Mouse (Mus musculus) E14TG2a.4 (cell line): ENCODE data around the gene Eps8l2.

ENCODE experiments used
- H3K27me3 ChIP-seq: 2 replicates; pipeline ENCODE4 v1.6.1; 2014; ENCODE audit warnings: low read length, control low read depth; ENCODE audit not compliant: insufficient read depth
- H3K36me3 ChIP-seq: 2 replicates; pipeline ENCODE4 v1.6.1; 2014; ENCODE audit warnings: low read length, control low read depth; ENCODE audit not compliant: insufficient read depth
- H3K4me1 ChIP-seq: replicated peaks from 2 replicates; pipeline ENCODE4 v1.6.1; 2014; ENCODE audit warnings: low read depth, low read length, control low read depth
- H3K4me3 ChIP-seq: replicated peaks from 2 replicates; pipeline ENCODE4 v1.5.1; 2014; ENCODE audit warnings: mild to moderate bottlenecking, low read length
- H3K9me3 ChIP-seq: 2 replicates; pipeline ENCODE4 v1.6.1; 2014; ENCODE audit warnings: low read length, control low read depth
- CTCF ChIP-seq: conservative IDR thresholded peaks from 2 replicates; pipeline ENCODE4 v1.5.1; 2014; ENCODE audit warnings: low read length
- NANOG ChIP-seq: IDR thresholded peaks from 2 replicates; pipeline ENCODE4 v1.6.1; 2014; ENCODE audit warnings: borderline replicate concordance, low read length, mixed read lengths
- POU5F1 ChIP-seq: IDR thresholded peaks from 2 replicates; pipeline ENCODE4 v1.6.1; 2014; ENCODE audit warnings: low read length, borderline replicate concordance

The Eps8l2 gene

DNA sequence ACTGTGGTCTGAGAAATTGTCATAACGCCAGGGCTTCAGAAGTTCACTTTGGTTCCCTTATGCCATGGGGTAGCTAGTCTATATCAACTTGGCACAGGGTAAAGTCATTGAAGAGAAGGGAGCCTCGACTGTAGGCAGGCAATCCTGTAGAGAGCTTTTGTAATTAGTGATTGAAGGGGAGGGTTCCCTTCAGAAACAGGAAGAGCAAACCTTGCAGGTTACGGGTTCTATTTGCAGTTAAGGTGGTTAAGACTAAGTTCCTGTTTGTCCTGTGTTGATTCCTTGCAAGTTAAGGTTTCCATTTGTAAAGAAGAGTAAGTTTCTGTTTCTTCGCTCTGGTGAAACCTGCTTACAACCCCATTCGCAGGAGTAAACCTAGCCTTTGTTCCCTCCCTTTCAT, 31.2 kb downstream of the Eps8l2 start:
- no peak for TF ChIP-seq NANOG
- TF ChIP-seq CTCF, result no peak
- no peak for TF ChIP-seq POU5F1
- no peaks in the 10 kb centered on the region for H3K36me3 ChIP-seq
- peaks cover 9% of the 10 kb centered on the region; the same call in 1 of the 2 replicates for H3K27me3 ChIP-seq
- H3K4me1 ChIP-seq, result peaks cover 64% of the 10 kb centered on the region
- H3K9me3 ChIP-seq, result no peaks in the 10 kb centered on the region
- H3K4me3 ChIP-seq, result no peak overlapping the region

DNA sequence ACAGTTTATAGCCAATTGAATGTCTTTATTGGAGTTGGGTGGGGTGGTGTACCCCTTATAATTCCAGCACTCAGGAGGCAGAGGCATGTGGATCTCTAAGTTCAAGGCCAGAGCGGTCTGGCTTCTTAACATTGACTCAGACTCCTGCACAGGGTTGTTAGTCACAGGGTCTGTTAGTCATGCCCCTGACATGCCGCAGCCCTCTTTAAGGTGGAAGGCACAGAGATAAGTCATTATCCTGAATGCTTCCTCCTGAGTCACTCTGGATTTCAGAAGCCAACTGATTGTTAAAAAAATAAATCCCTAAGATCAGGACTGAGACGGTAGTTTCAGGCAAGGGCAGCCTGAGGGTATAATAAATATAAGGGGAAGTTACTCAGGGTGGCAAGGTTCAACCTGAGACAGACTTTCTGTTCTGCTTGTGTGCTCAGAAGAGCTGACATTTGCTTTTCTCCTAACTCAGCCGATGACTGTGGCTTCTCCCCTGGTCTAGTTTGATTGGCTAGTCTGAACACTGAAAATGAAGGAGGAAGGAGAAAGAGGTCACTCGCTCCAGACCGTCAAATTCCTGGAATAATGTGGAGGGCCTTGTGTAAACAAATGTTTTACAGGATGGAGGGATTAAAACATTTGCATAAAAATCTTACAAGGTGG, 33.4 kb downstream of the Eps8l2 start:
- Histone ChIP-seq H3K9me3 (no peaks in the 10 kb centered on the region), H3K27me3 (no peaks in the 10 kb centered on the region; the same call in 1 of the 2 replicates), H3K4me3 (no peak overlapping the region), H3K36me3 (no peaks in the 10 kb centered on the region), H3K4me1 (peaks cover 75% of the 10 kb centered on the region)
- no peak for TF ChIP-seq POU5F1
- no peak for TF ChIP-seq NANOG
- TF ChIP-seq CTCF, result no peak

DNA sequence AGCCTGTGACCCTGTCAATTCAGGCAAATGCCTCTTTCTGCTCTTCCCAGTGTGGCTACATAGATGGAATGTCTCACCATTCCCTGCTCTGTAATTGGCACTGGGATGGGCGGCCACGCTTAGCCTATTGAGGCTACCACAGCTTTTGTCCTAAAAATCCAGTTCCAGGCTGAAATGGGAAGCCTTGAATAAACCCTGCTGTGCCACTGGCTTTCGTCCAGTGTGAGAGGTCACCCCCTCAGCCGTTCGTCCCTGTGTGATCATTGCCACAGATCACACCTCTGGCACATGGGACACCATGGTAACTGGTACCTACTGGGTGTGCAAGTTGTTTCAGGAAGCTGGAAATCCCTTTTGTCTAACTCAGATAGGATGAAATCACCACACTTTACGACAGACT, 34.9 kb downstream of the Eps8l2 start:
- no peaks in the 10 kb centered on the region for H3K36me3 ChIP-seq
- peaks cover 69% of the 10 kb centered on the region for H3K4me1 ChIP-seq
- TF ChIP-seq CTCF (no peak), POU5F1 (no peak)
- H3K9me3 ChIP-seq, result no peaks in the 10 kb centered on the region
- no peak overlapping the region for H3K4me3 ChIP-seq
- H3K27me3 ChIP-seq, result no peaks in the 10 kb centered on the region

DNA sequence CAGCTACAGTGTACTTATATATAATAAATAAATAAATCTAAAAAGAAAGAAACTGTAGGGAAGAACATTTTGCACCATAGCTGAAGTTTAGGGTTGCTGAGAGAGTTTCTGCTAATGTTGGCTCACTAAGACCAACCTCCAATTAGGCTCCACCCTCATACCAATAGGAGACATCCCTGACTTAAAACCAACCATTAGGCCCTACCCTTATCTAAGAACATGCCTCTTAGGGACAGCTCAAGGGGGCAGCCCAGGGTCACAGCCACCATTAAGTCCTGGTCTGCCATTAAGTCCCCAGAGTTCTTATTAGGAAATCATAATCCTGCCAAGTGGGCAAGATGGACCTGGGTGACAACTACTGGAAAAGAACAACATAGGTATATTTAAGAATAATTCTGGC, 35.7 kb downstream of the Eps8l2 start:
- H3K36me3 ChIP-seq, result no peaks in the 10 kb centered on the region
- H3K4me1 ChIP-seq, result peaks cover 65% of the 10 kb centered on the region
- no peak overlapping the region for H3K4me3 ChIP-seq
- H3K27me3 ChIP-seq, result no peaks in the 10 kb centered on the region
- no peak for TF ChIP-seq NANOG
- TF ChIP-seq POU5F1, result no peak
- no peak for TF ChIP-seq CTCF
- no peaks in the 10 kb centered on the region for H3K9me3 ChIP-seq

DNA sequence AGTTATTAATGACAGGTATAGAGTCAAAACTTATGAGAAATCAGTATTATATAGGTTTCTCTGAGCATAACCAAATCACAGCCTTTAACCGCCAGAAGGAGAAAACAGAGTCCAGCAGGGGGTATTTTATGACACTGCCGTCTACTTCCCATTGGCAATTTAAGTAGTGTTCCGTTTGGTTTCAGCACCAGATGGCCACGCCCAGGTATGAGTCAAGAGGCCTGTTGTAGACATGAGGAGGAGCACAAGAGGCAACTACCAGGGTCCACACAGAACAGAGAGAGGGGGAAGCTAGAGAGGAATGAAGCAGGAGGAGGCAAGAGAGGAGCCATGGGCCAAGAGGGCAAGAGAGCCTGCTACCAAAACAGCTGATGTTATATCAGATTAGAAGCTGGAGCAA, 40.9 kb downstream of the Eps8l2 start:
- H3K4me1 ChIP-seq, result peaks cover 55% of the 10 kb centered on the region
- no peak for TF ChIP-seq NANOG
- TF ChIP-seq POU5F1, result no peak
- no peak for TF ChIP-seq CTCF
- H3K9me3 ChIP-seq, result no peaks in the 10 kb centered on the region
- H3K27me3 ChIP-seq, result 0 out of 2 replicates have a peak, but pooled peaks cover 3% of the 10 kb centered on the region
- no peaks in the 10 kb centered on the region for H3K36me3 ChIP-seq
- H3K4me3 ChIP-seq, result no peak overlapping the region

DNA sequence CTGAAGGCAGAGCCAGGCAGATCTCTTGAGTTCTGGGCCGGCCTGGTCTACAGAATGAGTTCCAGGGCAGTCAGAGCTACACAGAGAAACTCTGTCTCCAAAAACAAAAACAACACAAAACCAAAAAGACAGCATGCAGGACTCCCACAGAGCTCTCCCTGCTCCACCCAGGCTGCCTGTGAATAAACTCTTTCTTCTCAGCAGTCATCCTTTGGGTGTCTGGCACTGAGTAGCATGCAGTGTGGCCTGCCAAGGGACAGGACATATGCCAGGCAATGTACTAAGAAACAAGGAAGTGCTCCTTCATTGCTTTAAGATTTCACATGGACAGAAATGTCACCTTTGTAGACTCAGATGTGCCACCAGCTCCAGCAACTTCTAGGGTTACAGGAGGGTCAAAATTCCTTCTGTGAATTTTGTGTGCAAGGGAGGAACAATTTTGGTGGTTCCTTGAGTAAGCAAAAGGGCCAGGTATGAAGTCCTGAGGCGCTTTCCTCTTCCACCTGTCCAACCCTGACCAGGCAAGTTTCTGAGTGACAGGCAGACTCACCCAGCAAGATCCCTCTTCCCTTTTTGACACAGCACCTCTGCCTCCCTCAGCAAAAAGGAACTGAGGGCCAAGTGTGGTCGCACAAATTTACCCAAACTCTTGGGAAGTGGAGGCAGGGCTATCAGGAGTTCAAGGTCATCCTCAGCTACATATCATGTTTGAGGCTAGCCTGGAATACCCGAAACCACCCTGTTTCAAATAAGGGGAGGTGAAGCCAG, 42.6 kb downstream of the Eps8l2 start:
- H3K9me3 ChIP-seq, result no peaks in the 10 kb centered on the region
- no peaks in the 10 kb centered on the region for H3K36me3 ChIP-seq
- H3K27me3 ChIP-seq, result peaks cover 12% of the 10 kb centered on the region; the same call in 1 of the 2 replicates
- TF ChIP-seq POU5F1 (no peak), NANOG (no peak), CTCF (no peak)
- H3K4me3 ChIP-seq, result no peak overlapping the region
- peaks cover 50% of the 10 kb centered on the region for H3K4me1 ChIP-seq

DNA sequence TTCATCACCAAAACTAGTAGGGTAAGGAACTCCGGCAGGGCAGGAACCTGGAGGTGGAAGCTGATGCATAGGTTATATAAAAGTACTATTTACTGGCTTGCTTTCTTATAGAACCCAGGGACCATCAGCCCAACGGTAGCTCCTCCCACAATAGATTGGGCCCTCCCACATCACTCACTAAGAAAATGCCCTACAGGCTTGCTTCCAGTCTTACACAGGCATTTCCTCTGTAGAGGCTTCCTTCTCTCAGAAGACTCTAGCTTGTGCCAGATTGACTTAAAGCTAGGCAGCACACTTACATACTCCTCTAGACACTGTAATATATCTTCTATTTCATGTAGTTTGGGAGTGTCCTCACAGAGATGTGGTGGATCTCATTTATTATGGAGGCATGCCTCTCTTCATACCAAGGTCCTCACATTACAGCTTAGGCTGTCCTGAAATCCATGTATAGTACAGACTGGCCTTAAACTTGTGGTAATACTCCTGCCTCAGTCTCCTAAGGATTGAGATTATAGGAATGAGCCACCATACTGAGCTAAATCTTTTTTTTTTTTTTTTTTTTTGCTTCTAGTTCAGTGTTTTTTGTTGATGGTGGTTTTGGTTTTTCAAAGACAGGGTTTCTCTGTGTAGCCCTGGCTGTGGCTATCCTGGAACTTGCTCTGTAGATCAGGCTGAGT, 49.3 kb downstream of the Eps8l2 start:
- Histone ChIP-seq H3K4me3 (no peak overlapping the region), H3K4me1 (peaks cover 44% of the 10 kb centered on the region), H3K9me3 (no peaks in the 10 kb centered on the region), H3K27me3 (peaks cover 12% of the 10 kb centered on the region; the same call in 1 of the 2 replicates), H3K36me3 (no peaks in the 10 kb centered on the region)
- TF ChIP-seq NANOG (no peak), CTCF (no peak), POU5F1 (no peak)

DNA sequence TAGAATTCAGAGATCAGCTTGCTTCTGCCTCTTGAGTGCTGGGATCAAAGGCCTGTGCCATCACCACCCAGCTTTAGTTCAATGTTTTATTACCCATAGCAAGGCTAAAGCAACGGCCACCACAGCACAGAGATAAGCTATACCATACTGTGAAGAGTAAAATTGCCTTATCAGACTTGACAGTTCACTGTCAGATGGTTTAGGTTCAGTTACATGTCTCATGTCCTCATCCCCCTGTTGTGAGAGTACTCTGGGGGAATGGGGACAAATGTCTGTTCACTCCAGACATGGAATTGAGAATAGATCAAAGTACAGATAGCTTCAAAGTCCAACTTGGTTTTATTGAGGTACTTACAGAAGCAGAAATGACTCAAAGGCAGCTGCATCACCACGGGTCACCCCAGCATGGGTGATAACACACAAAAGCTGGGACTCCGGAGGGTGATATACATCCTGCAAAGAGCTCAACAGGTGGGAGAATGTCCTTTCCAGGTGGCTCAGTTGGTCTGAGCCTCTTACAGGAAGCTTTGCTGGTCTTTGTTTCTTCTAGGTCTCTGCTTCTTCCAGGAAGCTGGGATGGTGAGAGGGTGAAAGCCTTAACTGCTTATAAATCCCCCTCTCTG, 49.9 kb downstream of the Eps8l2 start:
- TF ChIP-seq POU5F1 (no peak), CTCF (no peak), NANOG (no peak)
- H3K36me3 ChIP-seq, result no peaks in the 10 kb centered on the region
- no peaks in the 10 kb centered on the region for H3K9me3 ChIP-seq
- no peak overlapping the region for H3K4me3 ChIP-seq
- peaks cover 12% of the 10 kb centered on the region; the same call in 1 of the 2 replicates for H3K27me3 ChIP-seq
- H3K4me1 ChIP-seq, result peaks cover 49% of the 10 kb centered on the region
